Mouse (Mus musculus) erythroid progenitor cell, adult 5-6 weeks (primary cell): Measurements from ENCODE around the gene Bhlhb9. TPM values are rescaled to one million over a fixed set of nuclear protein-coding genes. Genes with fewer than 3 reads are reported as not detected.

Experiments used
- ATAC-seq: replicated peaks from 2 replicates; pipeline ENCODE4 v1.8.0; 2016; ENCODE audit warnings: moderate number of reproducible peaks, mild to moderate bottlenecking, moderate TSS enrichment, inconsistent platforms; ENCODE audit not compliant: poor library complexity, low FRiP score, severe bottlenecking
- total RNA-seq, 2 experiments: library from RNA; stranded (forward) in 1 of 2; stranded (reverse) in 1 of 2; fragments of 150-400 nt in 1 of 2; fragments of 186-747, 209-891 nt in 1 of 2; gene quantifications; 2 replicates each; pipeline versions ENCODE4 v1.2.3 to v1.2.4; 2015 to 2017; ENCODE audit warnings: low replicate concordance in 2 of 2

Gene Bhlhb9
- total RNA-seq, 2 experiments from 2014 or later: 0.08 to 15.1 TPM

GRCm38 (mm10) chrX:135885411-135886233 is 88.2 kb downstream of the Bhlhb9 start:
- ATAC-seq: no peak

- ATAC-seq: no peak
Observed at GRCm38 (mm10) chrX:135886234-135886585, 88.8 kb downstream of the Bhlhb9 start.

GRCm38 (mm10) chrX:135916580-135916979 is 119.2 kb downstream of the Bhlhb9 start:
- no peak for ATAC-seq

GRCm38 (mm10) chrX:135917116-135917515 is 119.7 kb downstream of the Bhlhb9 start:
- no peak for ATAC-seq

- no peak for ATAC-seq
Observed at GRCm38 (mm10) chrX:135922162-135922561, 124.8 kb downstream of the Bhlhb9 start.

- no peak for ATAC-seq
Observed at GRCm38 (mm10) chrX:135925911-135926310, 128.5 kb downstream of the Bhlhb9 start.

GRCm38 (mm10) chrX:135928588-135928987 is 131.2 kb downstream of the Bhlhb9 start:
- no peak for ATAC-seq

- no peak for ATAC-seq
Observed at GRCm38 (mm10) chrX:135936452-135936851, 139.1 kb downstream of the Bhlhb9 start.

Other genes starting within 250 kb of the Bhlhb9 start
- not detected in 2 replicates for gene Nxf7, start 198.8 kb upstream of the Bhlhb9 start, total RNA-seq (2015; ENCODE audit: low replicate concordance)
- not detected in 2 replicates for gene Nxf7, start 198.8 kb upstream of the Bhlhb9 start, total RNA-seq (2017; ENCODE audit: low replicate concordance)
- not detected in 2 replicates for gene Prame, start 169.9 kb upstream of the Bhlhb9 start, total RNA-seq (2015; ENCODE audit: low replicate concordance)
- not detected in 2 replicates for gene Prame, start 169.9 kb upstream of the Bhlhb9 start, total RNA-seq (2017; ENCODE audit: low replicate concordance)
- not detected in 2 replicates for gene Tcp11x2, start 103.8 kb upstream of the Bhlhb9 start, total RNA-seq (2015; ENCODE audit: low replicate concordance)
- not detected in 2 replicates for gene Tcp11x2, start 103.8 kb upstream of the Bhlhb9 start, total RNA-seq (2017; ENCODE audit: low replicate concordance)
- not detected in 2 replicates for gene Tmsb15a, start 72.3 kb upstream of the Bhlhb9 start, total RNA-seq (2015; ENCODE audit: low replicate concordance)
- gene Tmsb15a, start 72.3 kb upstream of the Bhlhb9 start, total RNA-seq (2017; ENCODE audit: low replicate concordance): not detected in 2 replicates
- gene Armcx5, start 54.9 kb upstream of the Bhlhb9 start, total RNA-seq (2015; ENCODE audit: low replicate concordance): 6.3 and 10.5 TPM in 2 replicates
- 3.9 and 6.0 TPM in 2 replicates for gene Armcx5, start 54.9 kb upstream of the Bhlhb9 start, total RNA-seq (2017; ENCODE audit: low replicate concordance)
- gene Gprasp1, start 54.9 kb upstream of the Bhlhb9 start, total RNA-seq (2015; ENCODE audit: low replicate concordance): 6.3 and 18.4 TPM in 2 replicates
- gene Gprasp1, start 54.9 kb upstream of the Bhlhb9 start, total RNA-seq (2017; ENCODE audit: low replicate concordance): 6.2 and 6.5 TPM in 2 replicates
- gene Gprasp2, start 41.4 kb downstream of the Bhlhb9 start, total RNA-seq (2015; ENCODE audit: low replicate concordance): not detected in 2 replicates
- not detected in 2 replicates for gene Gprasp2, start 41.4 kb downstream of the Bhlhb9 start, total RNA-seq (2017; ENCODE audit: low replicate concordance)
- gene Arxes2, start 196.2 kb downstream of the Bhlhb9 start, total RNA-seq (2015; ENCODE audit: low replicate concordance): not detected in 2 replicates
- gene Arxes2, start 196.2 kb downstream of the Bhlhb9 start, total RNA-seq (2017; ENCODE audit: low replicate concordance): not detected in 2 replicates
- not detected in 2 replicates for gene Arxes1, start 235.8 kb downstream of the Bhlhb9 start, total RNA-seq (2015; ENCODE audit: low replicate concordance)
- not detected in 2 replicates for gene Arxes1, start 235.8 kb downstream of the Bhlhb9 start, total RNA-seq (2017; ENCODE audit: low replicate concordance)